Mouse (Mus musculus): ENCODE results near the gene Dchs2. TPM values are rescaled to one million over a fixed set of nuclear protein-coding genes. Genes with fewer than 3 reads are reported as not detected.

Gene Dchs2
- polyA plus RNA-seq, 1 experiment from 2014 or later = 0.89 TPM

DNA sequence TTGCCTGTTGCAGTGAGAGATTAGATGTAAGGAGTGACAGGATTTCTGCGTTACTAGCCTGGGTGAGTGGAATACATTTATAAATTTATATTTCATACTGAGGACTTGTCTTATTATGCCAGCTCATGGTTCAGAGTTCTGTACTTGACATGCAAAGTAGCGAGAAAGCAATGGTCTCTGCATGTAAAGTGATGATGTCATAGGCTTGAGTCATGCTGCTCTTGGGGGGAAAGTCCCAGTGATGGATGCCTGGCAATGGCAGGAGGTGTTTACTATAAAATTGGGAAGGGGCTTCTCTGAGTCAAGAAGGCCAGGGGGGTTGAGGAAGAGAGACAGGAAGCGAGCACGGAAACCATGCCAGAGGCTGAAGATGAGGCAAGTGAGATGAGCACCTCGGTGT is 57.8 kb downstream of the Dchs2 start:
- ATAC-seq = no peak
- H3K27ac ChIP-seq (ENCODE audit: low read depth, low read length) = no peak overlapping the region
- WGBS = 93% methylated on average over 5 of the region's 5 CpGs

GRCm38 (mm10) chr3:83191271-83191670 is 63.5 kb downstream of the Dchs2 start:
- Histone ChIP-seq H3K9ac (ENCODE audit: low read depth, low read length) (no peak overlapping the region), H3K27me3 (replicated peaks; ENCODE audit: control insufficient read depth, insufficient read depth, low read length) (no peaks in the 10 kb centered on the region), H3K36me3 (ENCODE audit: control insufficient read depth, insufficient read depth, low read length) (no peaks in the 10 kb centered on the region), H3K27ac (ENCODE audit: low read depth, low read length) (no peak overlapping the region), H3K4me2 (ENCODE audit: low read length) (no peak overlapping the region), H3K4me1 (ENCODE audit: control insufficient read depth, insufficient read depth, low read depth, low read length) (no peaks in the 10 kb centered on the region), H3K4me3 (ENCODE audit: low read length) (no peak overlapping the region), H3K9me3 (ENCODE audit: control insufficient read depth, low read length) (no peaks in the 10 kb centered on the region)
- WGBS = 92% methylated on average over 2 of the region's 2 CpGs
- ATAC-seq = no peak

More for the DNA sequence above, 57.8 kb downstream of the Dchs2 start:
- Histone ChIP-seq H3K4me1 (ENCODE audit: control insufficient read depth, insufficient read depth, low read depth, low read length) (no peaks in the 10 kb centered on the region), H3K4me2 (ENCODE audit: low read length) (no peak overlapping the region), H3K36me3 (ENCODE audit: control insufficient read depth, insufficient read depth, low read length) (no peaks in the 10 kb centered on the region), H3K4me3 (ENCODE audit: low read length) (no peak overlapping the region), H3K27me3 (replicated peaks; ENCODE audit: control insufficient read depth, insufficient read depth, low read length) (no peaks in the 10 kb centered on the region), H3K9me3 (ENCODE audit: control insufficient read depth, low read length) (peaks cover under 1% of the 10 kb centered on the region; the same call in 1 of the 2 replicates), H3K9ac (ENCODE audit: low read depth, low read length) (no peak overlapping the region)

DNA sequence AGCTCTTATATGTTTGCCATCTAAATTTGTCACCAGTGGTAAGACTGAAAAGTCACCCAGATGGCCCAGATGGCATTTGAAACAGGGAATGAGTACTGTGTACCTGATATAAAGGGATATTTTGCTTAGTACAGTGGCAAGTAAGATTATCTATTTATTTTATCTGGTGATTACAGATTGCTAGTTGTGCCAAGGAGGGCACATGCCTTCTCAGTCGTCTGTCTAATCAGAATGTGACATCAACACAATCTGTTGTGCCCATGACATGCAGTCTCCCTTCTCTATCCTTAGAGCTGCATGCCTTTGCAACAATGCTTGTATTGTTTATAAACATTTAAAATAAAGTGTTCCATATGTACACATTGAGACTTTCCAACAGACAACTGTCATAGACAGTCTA is 64.7 kb downstream of the Dchs2 start:
- H3K27ac ChIP-seq (ENCODE audit: low read depth, low read length) = no peak overlapping the region
- WGBS = 52% methylated on average over 1 of the region's 1 CpGs
- no peaks in the 10 kb centered on the region for H3K9me3 ChIP-seq (ENCODE audit: control insufficient read depth, low read length)
- H3K36me3 ChIP-seq (ENCODE audit: control insufficient read depth, insufficient read depth, low read length) = no peaks in the 10 kb centered on the region
- no peaks in the 10 kb centered on the region for H3K4me1 ChIP-seq (ENCODE audit: control insufficient read depth, insufficient read depth, low read depth, low read length)
- H3K27me3 ChIP-seq (replicated peaks; ENCODE audit: control insufficient read depth, insufficient read depth, low read length) = no peaks in the 10 kb centered on the region
- no peak overlapping the region for H3K9ac ChIP-seq (ENCODE audit: low read depth, low read length)
- no peak overlapping the region for H3K4me2 ChIP-seq (ENCODE audit: low read length)
- no peak overlapping the region for H3K4me3 ChIP-seq (ENCODE audit: low read length)
- no peak for ATAC-seq

- Histone ChIP-seq H3K36me3 (ENCODE audit: control insufficient read depth, insufficient read depth, low read length) (no peaks in the 10 kb centered on the region), H3K9ac (ENCODE audit: low read depth, low read length) (no peak overlapping the region), H3K4me3 (ENCODE audit: low read length) (no peak overlapping the region), H3K4me2 (ENCODE audit: low read length) (no peak overlapping the region), H3K9me3 (ENCODE audit: control insufficient read depth, low read length) (no peaks in the 10 kb centered on the region), H3K4me1 (ENCODE audit: control insufficient read depth, insufficient read depth, low read depth, low read length) (no peaks in the 10 kb centered on the region), H3K27me3 (replicated peaks; ENCODE audit: control insufficient read depth, insufficient read depth, low read length) (no peaks in the 10 kb centered on the region), H3K27ac (ENCODE audit: low read depth, low read length) (no peak overlapping the region)
- ATAC-seq = no peak
- WGBS = 82% methylated on average over 5 of the region's 5 CpGs
These were observed 67.2 kb downstream of the Dchs2 start for GRCm38 (mm10) chr3:83194911-83195310.

DNA sequence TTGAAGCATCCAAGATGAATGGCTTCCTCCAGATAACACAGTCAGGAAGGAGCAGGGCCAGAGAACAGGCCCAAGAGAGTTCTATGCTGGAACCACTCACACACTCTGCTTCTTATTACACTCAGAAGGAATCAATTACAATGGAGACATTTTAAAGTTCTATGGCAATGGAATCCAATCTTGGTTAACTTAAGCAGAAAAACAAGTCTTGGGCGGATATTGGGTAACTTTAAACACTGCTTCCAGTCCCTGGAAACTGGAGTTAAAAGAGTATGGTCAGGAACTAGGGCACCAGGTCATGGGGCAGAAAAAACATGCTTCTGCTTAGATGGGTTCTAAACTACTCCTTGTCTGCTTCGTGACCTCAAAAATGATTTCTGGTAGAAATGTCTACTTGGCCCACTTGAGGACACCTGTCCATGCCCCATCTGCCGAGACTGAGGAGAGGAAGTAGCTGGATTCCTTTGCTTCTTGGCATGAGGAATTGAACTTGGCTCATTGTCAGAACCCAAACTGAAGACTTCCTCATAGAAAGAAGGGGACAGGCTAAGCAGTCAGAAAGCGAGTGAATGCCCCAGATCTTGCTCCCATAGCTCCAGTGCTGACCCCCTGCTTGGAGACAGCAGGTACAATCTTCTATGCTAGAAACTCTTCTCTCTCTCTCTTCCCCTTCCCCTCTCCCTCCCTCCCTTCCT is 73.7 kb downstream of the Dchs2 start:
- H3K27ac ChIP-seq (ENCODE audit: low read depth, low read length) = no peak overlapping the region
- no peak for ATAC-seq
- H3K4me2 ChIP-seq (ENCODE audit: low read length) = no peak overlapping the region
- no peak overlapping the region for H3K9ac ChIP-seq (ENCODE audit: low read depth, low read length)
- no peak overlapping the region for H3K4me3 ChIP-seq (ENCODE audit: low read length)
- no peaks in the 10 kb centered on the region for H3K4me1 ChIP-seq (ENCODE audit: control insufficient read depth, insufficient read depth, low read depth, low read length)
- H3K9me3 ChIP-seq (ENCODE audit: control insufficient read depth, low read length) = no peaks in the 10 kb centered on the region
- no peaks in the 10 kb centered on the region for H3K36me3 ChIP-seq (ENCODE audit: control insufficient read depth, insufficient read depth, low read length)
- no peaks in the 10 kb centered on the region for H3K27me3 ChIP-seq (replicated peaks; ENCODE audit: control insufficient read depth, insufficient read depth, low read length)
- WGBS = 83% methylated on average over 4 of the region's 4 CpGs

GRCm38 (mm10) chr3:83205073-83205668 is 77.4 kb downstream of the Dchs2 start:
- no peaks in the 10 kb centered on the region for H3K36me3 ChIP-seq (ENCODE audit: control insufficient read depth, insufficient read depth, low read length)
- H3K4me3 ChIP-seq (ENCODE audit: low read length) = no peak overlapping the region
- H3K9ac ChIP-seq (ENCODE audit: low read depth, low read length) = no peak overlapping the region
- 0 out of 2 replicates have a peak overlapping the region, but pooled peaks have one; percentile 7 for H3K27ac ChIP-seq (ENCODE audit: low read depth, low read length)
- WGBS = 54% methylated on average over 8 of the region's 8 CpGs
- H3K27me3 ChIP-seq (replicated peaks; ENCODE audit: control insufficient read depth, insufficient read depth, low read length) = no peaks in the 10 kb centered on the region
- H3K4me2 ChIP-seq (ENCODE audit: low read length) = no peak overlapping the region
- no peaks in the 10 kb centered on the region for H3K9me3 ChIP-seq (ENCODE audit: control insufficient read depth, low read length)
- peak; percentile 59 for ATAC-seq
- no peaks in the 10 kb centered on the region; the same call in 1 of the 2 replicates for H3K4me1 ChIP-seq (ENCODE audit: control insufficient read depth, insufficient read depth, low read depth, low read length)

GRCm38 (mm10) chr3:83209646-83210045 is 81.9 kb downstream of the Dchs2 start:
- Histone ChIP-seq H3K27ac (ENCODE audit: low read depth, low read length) (no peak overlapping the region), H3K36me3 (ENCODE audit: control insufficient read depth, insufficient read depth, low read length) (no peaks in the 10 kb centered on the region), H3K9me3 (ENCODE audit: control insufficient read depth, low read length) (no peaks in the 10 kb centered on the region), H3K4me1 (ENCODE audit: control insufficient read depth, insufficient read depth, low read depth, low read length) (no peaks in the 10 kb centered on the region; the same call in none of the 2 replicates), H3K4me2 (ENCODE audit: low read length) (no peak overlapping the region), H3K9ac (ENCODE audit: low read depth, low read length) (no peak overlapping the region), H3K4me3 (ENCODE audit: low read length) (no peak overlapping the region), H3K27me3 (replicated peaks; ENCODE audit: control insufficient read depth, insufficient read depth, low read length) (no peaks in the 10 kb centered on the region)
- no peak for ATAC-seq
- 51% methylated on average over 9 of the region's 9 CpGs for WGBS

- Histone ChIP-seq H3K27ac (ENCODE audit: low read depth, low read length) (no peak overlapping the region), H3K36me3 (ENCODE audit: control insufficient read depth, insufficient read depth, low read length) (no peaks in the 10 kb centered on the region), H3K4me2 (ENCODE audit: low read length) (no peak overlapping the region), H3K9me3 (ENCODE audit: control insufficient read depth, low read length) (no peaks in the 10 kb centered on the region), H3K9ac (ENCODE audit: low read depth, low read length) (no peak overlapping the region), H3K27me3 (replicated peaks; ENCODE audit: control insufficient read depth, insufficient read depth, low read length) (no peaks in the 10 kb centered on the region), H3K4me1 (ENCODE audit: control insufficient read depth, insufficient read depth, low read depth, low read length) (no peaks in the 10 kb centered on the region; the same call in none of the 2 replicates), H3K4me3 (ENCODE audit: low read length) (no peak overlapping the region)
- WGBS = 51% methylated on average over 4 of the region's 4 CpGs
- ATAC-seq = no peak
These were observed 82.5 kb downstream of the Dchs2 start for GRCm38 (mm10) chr3:83210210-83210609.

DNA sequence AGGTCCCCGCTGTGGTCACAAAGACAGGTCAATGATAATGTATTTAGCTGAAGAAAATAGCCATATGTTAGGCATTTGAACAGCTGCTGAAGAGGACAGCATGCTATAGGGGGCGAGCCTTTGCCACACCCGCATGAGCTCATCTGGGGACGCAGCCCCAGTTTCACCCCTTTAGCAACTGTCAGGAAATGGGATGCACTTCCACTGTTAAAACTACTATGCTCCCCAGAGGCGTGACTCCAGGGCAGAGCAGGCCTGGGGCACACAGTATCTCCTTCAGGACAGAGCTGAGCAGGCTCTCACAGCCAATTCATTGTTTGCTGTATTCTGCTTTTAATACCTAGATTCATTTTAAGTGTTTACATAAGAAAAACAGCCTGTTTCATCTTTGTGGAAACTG is 84.2 kb downstream of the Dchs2 start:
- Histone ChIP-seq H3K36me3 (ENCODE audit: control insufficient read depth, insufficient read depth, low read length) (no peaks in the 10 kb centered on the region), H3K9ac (ENCODE audit: low read depth, low read length) (no peak overlapping the region), H3K9me3 (ENCODE audit: control insufficient read depth, low read length) (no peaks in the 10 kb centered on the region), H3K4me1 (ENCODE audit: control insufficient read depth, insufficient read depth, low read depth, low read length) (no peaks in the 10 kb centered on the region; the same call in none of the 2 replicates), H3K27ac (ENCODE audit: low read depth, low read length) (no peak overlapping the region), H3K4me3 (ENCODE audit: low read length) (no peak overlapping the region), H3K4me2 (ENCODE audit: low read length) (no peak overlapping the region), H3K27me3 (replicated peaks; ENCODE audit: control insufficient read depth, insufficient read depth, low read length) (no peaks in the 10 kb centered on the region)
- WGBS = 59% methylated on average over 5 of the region's 5 CpGs
- ATAC-seq = peak; percentile 43; the same call in 1 of the 2 replicates
